Mouse (Mus musculus): ENCODE data around the gene Slc25a53. TPM values are rescaled to one million over a fixed set of nuclear protein-coding genes. Genes with fewer than 3 reads are reported as not detected.
A peak's percentile ranks its signal among the peaks of the same experiment; 100 is the strongest.

Slc25a53 gene
- 11.4 and 13.8 TPM in 2 replicates for polyA plus RNA-seq (2016; fragmentation: Nextera tagmentation; extraction: Ambion mirVana)

- Histone ChIP-seq H3K4me1 (0 out of 2 replicates have a peak, but pooled peaks cover 7% of the 10 kb centered on the region), H3K4me3 (peak within 1 kb of the TSS; percentile 61), H3K27ac (replicated peaks) (peak within 1 kb of the TSS; percentile 93), H3K9me3 (replicated peaks) (no peaks in the 10 kb centered on the region), H3K36me3 (no peaks in the 10 kb centered on the region), H3K27me3 (ENCODE audit: low read depth, poor library complexity, severe bottlenecking) (no peaks in the 10 kb centered on the region)
- peak; percentile 89 for DNase-seq (ENCODE audit: low spot score)
- 32% methylated on average over 31 of the region's 31 CpGs for WGBS
These were observed at the start of gene Slc25a53 for GRCm38 (mm10) chrX:137038000-137038483. Gene Slc25a53, minus strand, starts transcription at chrX:137038302.

- 90% methylated on average over 9 of the region's 9 CpGs for WGBS
- DNase-seq (ENCODE audit: low spot score), result no peak
- Histone ChIP-seq H3K27ac (replicated peaks) (no peak overlapping the region), H3K27me3 (ENCODE audit: low read depth, poor library complexity, severe bottlenecking) (peaks cover 4% of the 10 kb centered on the region; the same call in 1 of the 2 replicates), H3K36me3 (no peaks in the 10 kb centered on the region), H3K9me3 (replicated peaks) (no peaks in the 10 kb centered on the region), H3K4me1 (no peaks in the 10 kb centered on the region), H3K4me3 (no peak overlapping the region)
These were observed 25.1 kb upstream of the Slc25a53 start for GRCm38 (mm10) chrX:137063202-137063601.

- WGBS, result 22% methylated on average over 58 of the region's 62 CpGs
These were observed 11.5 kb upstream of the Slc25a53 start, which contains the start of gene Fam199x for GRCm38 (mm10) chrX:137049425-137050225. Gene Fam199x, plus strand, starts transcription at chrX:137049594.

GRCm38 (mm10) chrX:137049060-137049424, 10.9 kb upstream of the Slc25a53 start:
- H3K27ac ChIP-seq (replicated peaks), result peak overlapping the region; percentile 87
- no peak for DNase-seq (ENCODE audit: low spot score)
- WGBS, result 18% methylated on average over 10 of the region's 11 CpGs
- H3K4me1 ChIP-seq, result peaks cover 17% of the 10 kb centered on the region
- H3K36me3 ChIP-seq, result no peaks in the 10 kb centered on the region
- peak overlapping the region; percentile 71 for H3K4me3 ChIP-seq
- no peaks in the 10 kb centered on the region for H3K9me3 ChIP-seq (replicated peaks)
- peaks cover 29% of the 10 kb centered on the region for H3K27me3 ChIP-seq (ENCODE audit: low read depth, poor library complexity, severe bottlenecking)

More at GRCm38 (mm10) chrX:137049425-137050225, 11.5 kb upstream of the Slc25a53 start, which contains the start of gene Fam199x:
- no peaks in the 10 kb centered on the region for H3K36me3 ChIP-seq
- H3K27me3 ChIP-seq (ENCODE audit: low read depth, poor library complexity, severe bottlenecking), result peaks cover 29% of the 10 kb centered on the region
- H3K4me3 ChIP-seq, result peak within 1 kb of the TSS; percentile 71
- DNase-seq (ENCODE audit: low spot score), result peak; percentile 77
- H3K9me3 ChIP-seq (replicated peaks), result no peaks in the 10 kb centered on the region
- peaks cover 17% of the 10 kb centered on the region for H3K4me1 ChIP-seq
- H3K27ac ChIP-seq (replicated peaks), result peak within 1 kb of the TSS; percentile 87

GRCm38 (mm10) chrX:137038502-137038901, 400 bp upstream of the Slc25a53 start:
- Histone ChIP-seq H3K4me1 (0 out of 2 replicates have a peak, but pooled peaks cover 7% of the 10 kb centered on the region), H3K27me3 (ENCODE audit: low read depth, poor library complexity, severe bottlenecking) (no peaks in the 10 kb centered on the region), H3K4me3 (peak overlapping the region; percentile 61), H3K36me3 (no peaks in the 10 kb centered on the region), H3K27ac (replicated peaks) (peak overlapping the region; percentile 93), H3K9me3 (replicated peaks) (no peaks in the 10 kb centered on the region)
- DNase-seq (ENCODE audit: low spot score), result no peak
- WGBS, result 33% methylated on average over 7 of the region's 7 CpGs

GRCm38 (mm10) chrX:137037470-137037999, 567 bp downstream of the Slc25a53 start:
- H3K4me3 ChIP-seq, result peak overlapping the region; percentile 61
- no peak for DNase-seq (ENCODE audit: low spot score)
- 0 out of 2 replicates have a peak, but pooled peaks cover 7% of the 10 kb centered on the region for H3K4me1 ChIP-seq
- no peaks in the 10 kb centered on the region for H3K27me3 ChIP-seq (ENCODE audit: low read depth, poor library complexity, severe bottlenecking)
- H3K27ac ChIP-seq (replicated peaks), result peak overlapping the region; percentile 93
- H3K36me3 ChIP-seq, result no peaks in the 10 kb centered on the region
- no peaks in the 10 kb centered on the region for H3K9me3 ChIP-seq (replicated peaks)
- whole genome bisulfite sequencing, result 19% methylated on average over 12 of the region's 12 CpGs

- Histone ChIP-seq H3K27ac (replicated peaks) (no peak overlapping the region), H3K4me1 (0 out of 2 replicates have a peak, but pooled peaks cover 7% of the 10 kb centered on the region), H3K36me3 (no peaks in the 10 kb centered on the region), H3K4me3 (no peak overlapping the region), H3K27me3 (ENCODE audit: low read depth, poor library complexity, severe bottlenecking) (peaks cover 4% of the 10 kb centered on the region; the same call in 1 of the 2 replicates), H3K9me3 (replicated peaks) (no peaks in the 10 kb centered on the region)
- no peak for DNase-seq (ENCODE audit: low spot score)
- WGBS, result 74% methylated on average over 4 of the region's 4 CpGs
These were observed 3.8 kb downstream of the Slc25a53 start for GRCm38 (mm10) chrX:137034322-137034721.

GRCm38 (mm10) chrX:137031726-137032125, 6.4 kb downstream of the Slc25a53 start:
- 92% methylated on average over 5 of the region's 5 CpGs for WGBS
- DNase-seq (ENCODE audit: low spot score), result no peak
- H3K9me3 ChIP-seq (replicated peaks), result no peaks in the 10 kb centered on the region
- H3K4me3 ChIP-seq, result no peak overlapping the region
- peaks cover 12% of the 10 kb centered on the region; the same call in 1 of the 2 replicates for H3K27me3 ChIP-seq (ENCODE audit: low read depth, poor library complexity, severe bottlenecking)
- H3K27ac ChIP-seq (replicated peaks), result no peak overlapping the region
- H3K4me1 ChIP-seq, result 0 out of 2 replicates have a peak, but pooled peaks cover under 1% of the 10 kb centered on the region
- peaks cover 12% of the 10 kb centered on the region; the same call in 1 of the 2 replicates for H3K36me3 ChIP-seq

- Histone ChIP-seq H3K4me3 (no peak overlapping the region), H3K9me3 (replicated peaks) (no peaks in the 10 kb centered on the region), H3K27ac (replicated peaks) (no peak overlapping the region), H3K27me3 (ENCODE audit: low read depth, poor library complexity, severe bottlenecking) (peaks cover 12% of the 10 kb centered on the region; the same call in 1 of the 2 replicates), H3K4me1 (no peaks in the 10 kb centered on the region), H3K36me3 (peaks cover 12% of the 10 kb centered on the region; the same call in 1 of the 2 replicates)
- 94% methylated on average over 8 of the region's 8 CpGs for WGBS
- DNase-seq (ENCODE audit: low spot score), result no peak
These were observed 7.2 kb downstream of the Slc25a53 start for GRCm38 (mm10) chrX:137030916-137031315.

- H3K27ac ChIP-seq (replicated peaks), result no peak overlapping the region
- 0 out of 2 replicates have a peak, but pooled peaks cover 6% of the 10 kb centered on the region for H3K27me3 ChIP-seq (ENCODE audit: low read depth, poor library complexity, severe bottlenecking)
- H3K9me3 ChIP-seq (replicated peaks), result no peaks in the 10 kb centered on the region
- no peak overlapping the region for H3K4me3 ChIP-seq
- 24% methylated on average over 1 of the region's 1 CpGs for WGBS
- DNase-seq (ENCODE audit: low spot score), result peak; percentile 33
- H3K36me3 ChIP-seq, result 0 out of 2 replicates have a peak, but pooled peaks cover 3% of the 10 kb centered on the region
- H3K4me1 ChIP-seq, result no peaks in the 10 kb centered on the region
These were observed 18.8 kb downstream of the Slc25a53 start for GRCm38 (mm10) chrX:137019310-137019709.

GRCm38 (mm10) chrX:137017668-137018067, 20.4 kb downstream of the Slc25a53 start:
- Histone ChIP-seq H3K27me3 (ENCODE audit: low read depth, poor library complexity, severe bottlenecking) (peaks cover 6% of the 10 kb centered on the region; the same call in 1 of the 2 replicates), H3K27ac (replicated peaks) (no peak overlapping the region), H3K36me3 (peaks cover 7% of the 10 kb centered on the region; the same call in 1 of the 2 replicates), H3K4me3 (no peak overlapping the region), H3K9me3 (replicated peaks) (no peaks in the 10 kb centered on the region), H3K4me1 (no peaks in the 10 kb centered on the region)
- no peak for DNase-seq (ENCODE audit: low spot score)
- WGBS, result 72% methylated on average over 1 of the region's 1 CpGs

- Histone ChIP-seq H3K4me3 (no peak overlapping the region), H3K9me3 (replicated peaks) (no peaks in the 10 kb centered on the region), H3K27ac (replicated peaks) (no peak overlapping the region), H3K27me3 (ENCODE audit: low read depth, poor library complexity, severe bottlenecking) (no peaks in the 10 kb centered on the region; the same call in 1 of the 2 replicates), H3K4me1 (no peaks in the 10 kb centered on the region), H3K36me3 (peaks cover 9% of the 10 kb centered on the region; the same call in 1 of the 2 replicates)
- DNase-seq (ENCODE audit: low spot score), result peak; percentile 31
- WGBS, result 54% methylated on average over 6 of the region's 6 CpGs
These were observed 22.9 kb downstream of the Slc25a53 start for GRCm38 (mm10) chrX:137015099-137015709.
